Mouse (Mus musculus): ENCODE data around the gene Lrrc30.

Gene Lrrc30

GRCm38 (mm10) chr17:67582681-67583356 is 49.7 kb downstream of the Lrrc30 start:
- DNase-seq = no peak

DNA sequence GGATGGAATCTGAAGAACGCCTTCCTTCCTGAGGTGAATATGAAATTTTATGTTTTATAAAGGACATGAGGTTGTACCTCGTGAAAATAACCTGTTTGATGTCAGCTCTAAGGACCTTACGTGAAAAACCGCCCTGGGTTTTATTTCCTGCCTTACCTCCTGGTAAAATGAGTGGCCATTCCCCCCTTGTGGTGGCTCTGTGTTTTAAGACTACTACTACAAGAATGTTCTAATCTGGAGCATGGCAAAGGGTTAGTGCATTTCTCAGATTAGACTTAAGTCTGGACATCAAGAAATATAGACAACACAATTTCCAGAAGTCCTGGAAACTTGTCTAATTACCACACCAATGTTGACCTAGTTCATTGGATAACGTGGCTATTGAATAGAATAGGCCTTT is 50.7 kb downstream of the Lrrc30 start:
- no peak for DNase-seq

All from right cerebral cortex, postnatal 25 days (tissue).